Mouse (Mus musculus): ENCODE measurements around the gene Selenok.

DNA sequence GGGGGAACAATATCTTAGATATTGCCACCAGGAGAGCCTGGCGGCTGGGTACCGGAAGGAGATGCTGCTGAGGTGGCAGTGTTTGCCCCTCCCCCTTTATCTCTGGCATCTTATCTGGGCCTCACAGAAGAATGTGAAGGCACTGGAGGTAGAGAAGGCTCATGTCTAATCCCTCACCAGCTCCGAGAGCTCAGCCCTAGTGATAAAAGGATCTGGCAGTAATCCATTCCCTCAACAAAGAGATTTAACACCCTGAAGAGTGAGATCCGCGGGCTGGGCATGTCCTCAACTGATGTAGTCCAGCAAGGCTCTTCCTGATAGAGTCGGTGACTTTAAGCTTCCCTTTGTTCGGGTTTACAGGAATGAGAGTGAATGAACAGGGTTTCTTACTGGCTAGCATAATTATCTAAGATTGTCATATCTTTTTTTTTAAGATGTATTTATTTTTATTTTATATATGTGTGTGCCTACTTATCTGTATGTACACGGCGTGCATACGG lies 27.7 kb upstream of the Selenok start:
- TF ChIP-seq POLR2A (IDR thresholded peaks at IDR 0.05; ENCODE audit: extremely low read depth, insufficient read depth, low read length) (no peak), CTCF (IDR thresholded peaks at IDR 0.05; ENCODE audit: extremely low read depth, insufficient read depth, low read length) (no peak)
